Mouse (Mus musculus) heart, adult 2 months (tissue): ENCODE measurements around the gene Tln2. TPM values are rescaled to one million over a fixed set of nuclear protein-coding genes. Genes with fewer than 3 reads are reported as not detected.
A peak's percentile ranks its signal among the peaks of the same experiment; 100 is the strongest.

ENCODE experiments used
- DNase-seq, 2 experiments: peaks; one replicate each; pipeline ENCODE4 v3.0.0; 2021
- H3K27ac ChIP-seq: fragments of 200-600 bp; 2 replicates; pipeline ENCODE4 v1.8.1; 2022
- H3K27me3 ChIP-seq: fragments of 200-500 bp; 2 replicates; pipeline ENCODE4 v1.6.1; 2012; ENCODE audit warnings: mild to moderate bottlenecking, low read length, inconsistent platforms, mixed read lengths; ENCODE audit not compliant: control insufficient read depth, insufficient read depth
- H3K36me3 ChIP-seq: fragments of 200-500 bp; 2 replicates; pipeline ENCODE4 v1.6.1; 2012; ENCODE audit warnings: low read length, inconsistent platforms; ENCODE audit not compliant: control insufficient read depth, insufficient read depth
- H3K4me1 ChIP-seq: fragments of 200-500 bp; 2 replicates; pipeline ENCODE4 v1.6.1; 2011; ENCODE audit warnings: low read length; ENCODE audit not compliant: control insufficient read depth, insufficient read depth
- H3K4me3 ChIP-seq: fragments of 200-600 bp; 2 replicates; pipeline ENCODE4 v1.8.1; 2022
- H3K79me2 ChIP-seq: fragments of 200-500 bp; replicated peaks from 2 replicates; pipeline ENCODE4 v1.6.1; 2012; ENCODE audit warnings: mild to moderate bottlenecking, inconsistent platforms, low read length, moderate library complexity, mixed read lengths; ENCODE audit not compliant: control insufficient read depth, insufficient read depth
- H3K9ac ChIP-seq: fragments of 200-500 bp; 2 replicates; pipeline ENCODE4 v1.6.1; 2012; ENCODE audit warnings: low read depth, mild to moderate bottlenecking, control low read depth, inconsistent platforms, low read length, mixed read lengths
- CTCF ChIP-seq: fragments of 200-600 bp; IDR thresholded peaks from 2 replicates; pipeline ENCODE4 v1.8.1; 2022; ENCODE audit warnings: antibody characterized with exemption, mild to moderate bottlenecking, moderate library complexity
- EP300 ChIP-seq: fragments of 200-500 bp; IDR thresholded peaks from 2 replicates; pipeline ENCODE4 v1.6.1; 2011; ENCODE audit warnings: low read depth, low read length, control low read depth; ENCODE audit not compliant: insufficient read depth
- POLR2A ChIP-seq: fragments of 200-500 bp; IDR thresholded peaks from 2 replicates; pipeline ENCODE4 v1.6.1; 2011; ENCODE audit warnings: mild to moderate bottlenecking, low read depth, low read length, control low read depth; ENCODE audit not compliant: insufficient read depth
- WGBS: fragments of 180-500 bp; shearing (Covaris S2); methylation state at CpG from one replicate; pipeline ENCODE4 v1.1.7; 2018; 5-methylcytosine and 5-hydroxymethylcytosine counted together
- intact Hi-C: fragments of 180-260 bp; cut with DNase I; formaldehyde crosslinking; loops from one replicate; pipeline ENCODE4 v1.15.1; 2025
- polyA plus RNA-seq: library from polyadenylated mRNA; depleted of rRNA; stranded (reverse); fragments of >200 nt; gene quantifications from 2 replicates; pipeline ENCODE4 v1.2.3, GENCODE M21; 2012
- total RNA-seq, 2 experiments: library from RNA; stranded (reverse); gene quantifications; 2 replicates each; pipeline ENCODE4 v1.2.3; 2021

The Tln2 gene
- total and polyA plus RNA-seq, 3 experiments = 20.1 to 78.2 (median 67.1) TPM

- intact Hi-C loops = no loop called here
- no peaks in the 10 kb centered on the region for H3K36me3 ChIP-seq
- no peaks in the 10 kb centered on the region for H3K4me1 ChIP-seq
- WGBS = 58% methylated on average over 1 of the region's 1 CpGs
- no peaks in the 10 kb centered on the region for H3K27me3 ChIP-seq
- TF ChIP-seq CTCF (no peak), EP300 (no peak), POLR2A (no peak)
- H3K79me2 ChIP-seq = peaks cover 1% of the 10 kb centered on the region; the same call in 1 of the 2 replicates
- no peak overlapping the region for H3K4me3 ChIP-seq
- H3K9ac ChIP-seq = no peak overlapping the region
- no peak for DNase-seq
- H3K27ac ChIP-seq = no peak overlapping the region
Measured at GRCm38 (mm10) chr9:67501801-67502200, 57.7 kb downstream of the Tln2 start.

GRCm38 (mm10) chr9:67496368-67496767 lies 63.1 kb downstream of the Tln2 start:
- intact Hi-C loops = no loop called here
- no peaks in the 10 kb centered on the region for H3K36me3 ChIP-seq
- no peak for TF ChIP-seq POLR2A
- no peak for TF ChIP-seq EP300
- no peak for TF ChIP-seq CTCF
- peaks cover 2% of the 10 kb centered on the region; the same call in 1 of the 2 replicates for H3K4me1 ChIP-seq
- WGBS = 13% methylated on average over 2 of the region's 2 CpGs
- no peaks in the 10 kb centered on the region for H3K27me3 ChIP-seq
- no peaks in the 10 kb centered on the region for H3K79me2 ChIP-seq
- no peak overlapping the region for H3K4me3 ChIP-seq
- DNase-seq = no peak
- no peak overlapping the region for H3K27ac ChIP-seq
- H3K9ac ChIP-seq = no peak overlapping the region

GRCm38 (mm10) chr9:67495350-67495749 lies 64.2 kb downstream of the Tln2 start:
- Histone ChIP-seq H3K4me3 (no peak overlapping the region), H3K9ac (no peak overlapping the region), H3K27me3 (no peaks in the 10 kb centered on the region), H3K27ac (no peak overlapping the region), H3K4me1 (peaks cover 2% of the 10 kb centered on the region; the same call in 1 of the 2 replicates), H3K79me2 (no peaks in the 10 kb centered on the region), H3K36me3 (no peaks in the 10 kb centered on the region)
- TF ChIP-seq EP300 = no peak
- no peak for TF ChIP-seq CTCF
- 17% methylated on average over 3 of the region's 3 CpGs for WGBS
- no peak for DNase-seq
- intact Hi-C loops = no loop called here

- Histone ChIP-seq H3K4me3 (no peak overlapping the region), H3K27ac (no peak overlapping the region), H3K79me2 (no peaks in the 10 kb centered on the region), H3K27me3 (no peaks in the 10 kb centered on the region), H3K4me1 (peaks cover 4% of the 10 kb centered on the region), H3K9ac (no peak overlapping the region), H3K36me3 (no peaks in the 10 kb centered on the region)
- intact Hi-C loops = no loop called here
- peak; percentile 33 to 60 for DNase-seq
- TF ChIP-seq EP300 (no peak), CTCF (no peak), POLR2A (no peak)
- WGBS = 75% methylated on average over 8 of the region's 8 CpGs
Measured at GRCm38 (mm10) chr9:67493876-67494552, 65.5 kb downstream of the Tln2 start.

GRCm38 (mm10) chr9:67489370-67489769 lies 70.1 kb downstream of the Tln2 start:
- H3K36me3 ChIP-seq = no peaks in the 10 kb centered on the region
- DNase-seq = no peak
- H3K79me2 ChIP-seq = no peaks in the 10 kb centered on the region
- H3K9ac ChIP-seq = no peak overlapping the region
- 42% methylated on average over 3 of the region's 3 CpGs for WGBS
- intact Hi-C loops = no loop called here
- no peaks in the 10 kb centered on the region for H3K27me3 ChIP-seq
- H3K4me3 ChIP-seq = no peak overlapping the region
- no peak overlapping the region for H3K27ac ChIP-seq
- no peak for TF ChIP-seq EP300
- TF ChIP-seq POLR2A = no peak
- no peak for TF ChIP-seq CTCF
- peaks cover 11% of the 10 kb centered on the region for H3K4me1 ChIP-seq

- 62% methylated on average over 5 of the region's 5 CpGs for WGBS
- H3K27ac ChIP-seq = no peak overlapping the region
- no peak overlapping the region for H3K4me3 ChIP-seq
- H3K4me1 ChIP-seq = peaks cover 11% of the 10 kb centered on the region
- H3K79me2 ChIP-seq = no peaks in the 10 kb centered on the region
- TF ChIP-seq EP300 (no peak), POLR2A (no peak), CTCF (no peak)
- intact Hi-C loops = no loop called here
- no peak for DNase-seq
- no peak overlapping the region for H3K9ac ChIP-seq
- no peaks in the 10 kb centered on the region for H3K36me3 ChIP-seq
- H3K27me3 ChIP-seq = no peaks in the 10 kb centered on the region
Measured at GRCm38 (mm10) chr9:67486621-67487020, 72.9 kb downstream of the Tln2 start.
